Mouse (Mus musculus): ENCODE results near the gene Psmd6.

DNA sequence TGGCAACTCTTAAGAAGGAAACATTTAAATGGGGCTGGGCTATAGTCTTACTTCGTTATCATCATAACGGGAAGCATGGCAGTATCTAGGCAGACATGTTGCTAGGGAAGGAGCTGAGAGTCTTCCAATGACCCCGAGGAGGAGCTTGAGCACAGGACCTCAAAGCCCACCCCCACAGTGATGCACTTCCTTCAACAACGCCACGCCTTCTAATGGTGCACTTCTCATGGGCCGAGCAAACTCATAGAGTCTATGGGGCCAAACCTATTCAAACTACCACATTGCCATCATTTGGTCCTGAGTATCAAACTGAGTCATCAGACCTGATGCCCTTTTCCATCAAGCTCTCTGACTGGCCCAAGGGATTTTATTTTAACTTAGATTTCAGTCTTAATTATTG, 30.2 kb downstream of the Psmd6 start:
- TF ChIP-seq CHD2 (IDR thresholded peaks at IDR 0.05; ENCODE audit: low read depth, low read length) (no peak), ZC3H11A (IDR thresholded peaks at IDR 0.05; ENCODE audit: borderline replicate concordance, low read depth, low read length) (no peak)
